Mouse (Mus musculus) heart, adult 2 months (tissue): ENCODE data around the gene Ifrd2. TPM values are rescaled to one million over a fixed set of nuclear protein-coding genes. Genes with fewer than 3 reads are reported as not detected.
A peak's percentile ranks its signal among the peaks of the same experiment; 100 is the strongest.

Experiments
- DNase-seq, 2 experiments: peaks; one replicate each; pipeline ENCODE4 v3.0.0; 2021
- H3K27ac ChIP-seq: fragments of 200-600 bp; 2 replicates; pipeline ENCODE4 v1.8.1; 2022
- H3K27me3 ChIP-seq: fragments of 200-500 bp; 2 replicates; pipeline ENCODE4 v1.6.1; 2012; ENCODE audit warnings: mild to moderate bottlenecking, low read length, inconsistent platforms, mixed read lengths; ENCODE audit not compliant: control insufficient read depth, insufficient read depth
- H3K36me3 ChIP-seq: fragments of 200-500 bp; 2 replicates; pipeline ENCODE4 v1.6.1; 2012; ENCODE audit warnings: low read length, inconsistent platforms; ENCODE audit not compliant: control insufficient read depth, insufficient read depth
- H3K4me1 ChIP-seq: fragments of 200-500 bp; 2 replicates; pipeline ENCODE4 v1.6.1; 2011; ENCODE audit warnings: low read length; ENCODE audit not compliant: control insufficient read depth, insufficient read depth
- H3K4me3 ChIP-seq: fragments of 200-600 bp; 2 replicates; pipeline ENCODE4 v1.8.1; 2022
- H3K79me2 ChIP-seq: fragments of 200-500 bp; replicated peaks from 2 replicates; pipeline ENCODE4 v1.6.1; 2012; ENCODE audit warnings: mild to moderate bottlenecking, inconsistent platforms, low read length, moderate library complexity, mixed read lengths; ENCODE audit not compliant: control insufficient read depth, insufficient read depth
- H3K9ac ChIP-seq: fragments of 200-500 bp; 2 replicates; pipeline ENCODE4 v1.6.1; 2012; ENCODE audit warnings: low read depth, mild to moderate bottlenecking, control low read depth, inconsistent platforms, low read length, mixed read lengths
- CTCF ChIP-seq: fragments of 200-600 bp; IDR thresholded peaks from 2 replicates; pipeline ENCODE4 v1.8.1; 2022; ENCODE audit warnings: antibody characterized with exemption, mild to moderate bottlenecking, moderate library complexity
- EP300 ChIP-seq: fragments of 200-500 bp; IDR thresholded peaks from 2 replicates; pipeline ENCODE4 v1.6.1; 2011; ENCODE audit warnings: low read depth, low read length, control low read depth; ENCODE audit not compliant: insufficient read depth
- POLR2A ChIP-seq: fragments of 200-500 bp; IDR thresholded peaks from 2 replicates; pipeline ENCODE4 v1.6.1; 2011; ENCODE audit warnings: mild to moderate bottlenecking, low read depth, low read length, control low read depth; ENCODE audit not compliant: insufficient read depth
- WGBS: fragments of 180-500 bp; shearing (Covaris S2); methylation state at CpG from one replicate; pipeline ENCODE4 v1.1.7; 2018; 5-methylcytosine and 5-hydroxymethylcytosine counted together
- intact Hi-C: fragments of 180-260 bp; cut with DNase I; formaldehyde crosslinking; loops from one replicate; pipeline ENCODE4 v1.15.1; 2025
- polyA plus RNA-seq: library from polyadenylated mRNA; depleted of rRNA; stranded (reverse); fragments of >200 nt; gene quantifications from 2 replicates; pipeline ENCODE4 v1.2.3, GENCODE M21; 2012
- total RNA-seq, 2 experiments: library from RNA; stranded (reverse); gene quantifications; 2 replicates each; pipeline ENCODE4 v1.2.3; 2021

Gene Ifrd2
- total and polyA plus RNA-seq, 3 experiments: 39.9 to 51.4 (median 43.7) TPM

DNA sequence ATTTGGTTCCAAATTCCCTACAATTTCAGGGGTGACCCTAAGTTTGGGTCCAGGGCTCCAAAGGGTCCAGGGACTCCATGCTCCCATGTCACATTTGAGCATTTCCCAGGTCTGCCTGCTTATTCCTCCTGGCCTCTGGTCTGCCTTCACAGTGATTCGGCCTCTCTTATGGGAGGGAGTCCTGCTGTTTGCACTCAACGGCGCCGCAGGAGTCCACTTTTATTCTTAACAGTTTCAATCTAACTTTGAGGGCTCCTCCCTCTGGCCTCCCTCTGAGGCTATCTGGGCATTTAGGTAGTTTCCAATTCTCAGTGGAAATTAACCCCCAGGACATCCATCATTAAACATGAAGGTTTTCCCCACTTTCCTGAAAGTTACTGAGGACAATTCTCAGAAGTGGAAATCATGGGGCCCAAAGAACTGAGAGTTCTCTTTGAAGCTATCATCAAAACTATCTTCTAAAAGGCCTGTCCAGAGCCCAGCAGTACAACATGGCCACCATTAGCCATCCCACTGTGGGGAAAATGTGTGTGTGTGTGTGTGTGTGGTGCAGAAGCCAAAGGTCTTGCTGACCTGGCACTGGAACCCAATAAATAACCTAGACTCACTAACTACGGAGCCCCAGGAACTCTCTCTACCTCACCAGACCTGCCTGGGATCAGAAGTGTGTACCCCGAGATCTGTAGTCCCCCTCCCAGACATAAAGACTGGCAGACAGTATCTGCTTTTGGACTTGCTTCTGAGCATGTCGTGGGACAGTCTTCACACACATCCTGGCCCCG lies 7.0 kb downstream of the Ifrd2 start:
- intact Hi-C loops: no loop called here
- H3K27ac ChIP-seq: peak overlapping the region; percentile 74; the same call in 1 of the 2 replicates
- H3K4me1 ChIP-seq: peaks cover 9% of the 10 kb centered on the region
- no peak for DNase-seq
- H3K36me3 ChIP-seq: no peaks in the 10 kb centered on the region
- H3K4me3 ChIP-seq: no peak overlapping the region
- 62% methylated on average over 8 of the region's 8 CpGs for WGBS
- no peak for TF ChIP-seq EP300
- TF ChIP-seq POLR2A: no peak
- no peak for TF ChIP-seq CTCF
- H3K9ac ChIP-seq: no peak overlapping the region
- no peaks in the 10 kb centered on the region for H3K27me3 ChIP-seq
- H3K79me2 ChIP-seq: no peaks in the 10 kb centered on the region

DNA sequence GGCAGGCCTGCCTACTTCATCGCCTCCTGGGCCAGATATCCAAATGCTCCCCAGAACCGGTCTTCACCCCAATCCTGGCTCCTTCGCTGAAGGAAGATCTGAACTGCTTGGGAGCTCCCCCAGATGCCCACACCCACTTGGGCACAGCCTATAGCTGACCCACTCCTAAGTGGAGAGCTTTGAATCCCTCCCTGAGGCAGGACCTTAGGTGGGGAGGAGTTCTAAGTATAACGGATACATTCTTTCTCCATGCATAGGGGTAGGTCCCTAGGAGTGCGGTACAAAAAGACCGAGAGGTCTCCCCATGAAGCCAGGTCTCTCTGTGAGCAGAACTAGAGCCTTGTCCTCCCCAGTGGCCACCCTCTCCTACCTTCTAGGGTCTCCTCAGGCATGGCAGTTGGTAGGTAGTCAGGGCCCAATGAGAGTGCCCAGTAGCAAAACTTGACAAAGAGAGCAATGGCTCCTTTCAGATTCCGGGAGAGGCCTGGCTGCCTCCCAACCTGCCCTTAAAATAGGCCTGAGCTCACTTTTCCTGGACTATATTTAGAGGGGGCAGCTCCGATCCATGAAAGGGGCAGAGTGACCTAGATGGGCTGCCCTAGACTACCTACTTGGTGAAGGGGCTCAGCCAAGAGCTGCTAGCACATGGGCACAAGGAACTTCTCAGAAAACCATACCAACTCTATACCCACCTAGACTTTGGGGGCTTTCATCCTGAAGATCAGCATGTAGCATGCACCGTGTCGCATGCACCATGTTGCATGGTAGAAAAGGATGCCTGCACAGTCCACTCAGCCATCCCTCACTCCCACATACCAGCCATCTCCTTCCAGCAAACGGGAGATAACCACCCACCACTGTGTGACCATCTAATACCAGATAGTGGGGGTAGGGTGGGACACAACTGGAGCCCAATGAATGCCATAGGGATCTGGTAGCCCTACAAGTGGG lies 9.5 kb downstream of the Ifrd2 start:
- Histone ChIP-seq H3K27ac (peak overlapping the region; percentile 98), H3K4me3 (peak overlapping the region; percentile 50), H3K4me1 (peaks cover 9% of the 10 kb centered on the region), H3K9ac (peak overlapping the region; percentile 76), H3K79me2 (no peaks in the 10 kb centered on the region), H3K27me3 (no peaks in the 10 kb centered on the region), H3K36me3 (no peaks in the 10 kb centered on the region)
- TF ChIP-seq CTCF (no peak), POLR2A (peak; percentile 72), EP300 (0 out of 2 replicates have a peak, but pooled peaks have one; percentile 34)
- peak; percentile 82 for DNase-seq
- intact Hi-C loops: no loop called here
- WGBS: 45% methylated on average over 11 of the region's 11 CpGs

DNA sequence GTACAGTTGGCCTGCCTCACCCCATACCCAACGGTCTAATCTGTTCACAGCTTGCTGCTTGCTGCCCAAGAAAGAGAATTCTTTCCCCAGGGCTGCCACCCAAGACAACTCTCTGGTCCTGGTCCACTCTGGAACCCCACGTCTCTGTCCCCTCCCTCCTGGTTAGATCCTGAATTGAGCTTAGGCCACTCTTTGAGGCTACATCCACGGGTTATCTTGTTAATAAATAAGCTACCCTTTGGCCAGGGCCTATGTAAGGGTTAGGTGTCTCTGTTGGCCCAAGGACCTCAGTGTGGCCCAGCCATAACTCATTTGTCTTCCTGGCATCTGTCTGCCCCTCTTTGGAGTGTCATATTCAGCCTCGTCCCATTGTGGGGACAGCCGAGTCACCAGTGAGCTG lies 10.9 kb downstream of the Ifrd2 start:
- Histone ChIP-seq H3K27ac (no peak overlapping the region), H3K79me2 (no peaks in the 10 kb centered on the region), H3K4me1 (peaks cover 12% of the 10 kb centered on the region), H3K27me3 (no peaks in the 10 kb centered on the region), H3K4me3 (no peak overlapping the region), H3K9ac (no peak overlapping the region), H3K36me3 (no peaks in the 10 kb centered on the region)
- intact Hi-C loops: no loop called here
- 78% methylated on average over 5 of the region's 5 CpGs for WGBS
- TF ChIP-seq CTCF: no peak
- no peak for TF ChIP-seq EP300
- TF ChIP-seq POLR2A: no peak
- DNase-seq: no peak

DNA sequence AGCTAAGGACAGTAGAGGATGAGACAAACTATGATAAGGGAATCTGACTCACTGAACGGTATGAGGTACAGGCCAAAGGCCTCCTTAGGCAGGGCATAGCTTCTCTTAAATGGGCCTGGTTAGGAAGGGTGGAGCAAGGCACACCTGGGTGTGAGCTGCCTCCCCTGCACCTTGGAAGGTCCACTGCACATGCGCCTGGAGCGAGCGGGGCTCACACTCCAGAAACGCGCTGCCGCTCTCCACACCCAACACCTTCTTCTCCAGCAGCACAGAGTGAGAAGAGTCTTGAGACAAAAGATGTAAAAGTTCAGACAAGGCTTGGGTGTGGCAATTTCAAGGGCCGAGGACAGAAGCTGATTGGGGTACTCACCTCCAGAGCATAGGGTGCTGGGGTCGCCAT lies 12.0 kb downstream of the Ifrd2 start:
- Histone ChIP-seq H3K4me3 (no peak overlapping the region), H3K27me3 (no peaks in the 10 kb centered on the region), H3K9ac (no peak overlapping the region), H3K4me1 (peaks cover 10% of the 10 kb centered on the region), H3K27ac (no peak overlapping the region), H3K79me2 (no peaks in the 10 kb centered on the region), H3K36me3 (no peaks in the 10 kb centered on the region)
- WGBS: 88% methylated on average over 9 of the region's 9 CpGs
- intact Hi-C loops: no loop called here
- no peak for DNase-seq
- TF ChIP-seq CTCF: no peak

DNA sequence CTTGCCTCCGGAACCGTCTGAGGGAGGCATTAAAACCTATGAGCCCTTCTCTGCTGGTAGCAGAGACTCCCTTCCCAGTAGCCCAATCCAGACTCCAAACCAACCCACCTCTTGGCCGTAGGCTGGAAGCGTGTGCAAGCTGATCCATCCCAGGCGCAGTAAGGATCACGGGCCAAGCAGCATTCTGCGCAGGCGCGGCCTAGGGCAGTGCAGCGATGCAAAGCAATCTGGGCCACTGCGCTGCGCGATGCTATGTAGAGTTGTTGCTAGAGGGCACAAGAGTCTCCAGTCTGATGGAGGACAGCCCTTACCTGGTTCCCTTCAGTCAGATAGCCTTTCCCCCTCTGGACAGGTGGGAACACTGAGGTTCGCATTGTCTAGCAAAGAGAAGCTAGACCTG lies 12.4 kb downstream of the Ifrd2 start:
- Histone ChIP-seq H3K36me3 (no peaks in the 10 kb centered on the region), H3K4me3 (no peak overlapping the region), H3K4me1 (peaks cover 10% of the 10 kb centered on the region), H3K27me3 (no peaks in the 10 kb centered on the region), H3K9ac (no peak overlapping the region), H3K27ac (no peak overlapping the region), H3K79me2 (no peaks in the 10 kb centered on the region)
- intact Hi-C loops: loop anchor here (5.0 kb wide), 1 partner anchor 137 kb away; no protein-coding TSS in a partner anchor
- TF ChIP-seq EP300: no peak
- no peak for TF ChIP-seq CTCF
- TF ChIP-seq POLR2A: no peak
- no peak for DNase-seq
- WGBS: 77% methylated on average over 14 of the region's 14 CpGs
